Mouse (Mus musculus): ENCODE measurements around the gene Ccdc122.

GRCm38 (mm10) chr14:77151431-77151830, 114.9 kb downstream of the Ccdc122 start:
- TF ChIP-seq POLR2A (IDR thresholded peaks at IDR 0.05; ENCODE audit: low read depth, low read length) (no peak), CTCF (IDR thresholded peaks at IDR 0.05; ENCODE audit: extremely low read depth, insufficient read length, insufficient replicate concordance, low read depth, low read length) (no peak)
